Mouse (Mus musculus) myocyte (in vitro differentiated cells): ENCODE results near the gene Syndig1. TPM values are rescaled to one million over a fixed set of nuclear protein-coding genes. Genes with fewer than 3 reads are reported as not detected.

Experiments used
- H3K27me3 ChIP-seq: one replicate; pipeline ENCODE4 v1.6.1; 2011; ENCODE audit not compliant: control insufficient read depth, insufficient read depth, insufficient read length
- H3K36me3 ChIP-seq: one replicate; pipeline ENCODE4 v1.6.1; 2011; ENCODE audit not compliant: control insufficient read depth, insufficient read depth
- H3K4me2 ChIP-seq: one replicate; pipeline ENCODE4 v1.6.1; 2011; ENCODE audit warnings: low read depth, control low read depth
- H3K4me3 ChIP-seq: one replicate; pipeline ENCODE4 v1.5.1; 2011; ENCODE audit warnings: mild to moderate bottlenecking, control low read depth, moderate library complexity
- H3K79me2 ChIP-seq: one replicate; pipeline ENCODE4 v1.6.1; 2011; ENCODE audit not compliant: control insufficient read depth, insufficient read depth
- H3ac ChIP-seq: one replicate; pipeline ENCODE4 v1.6.1; 2011; ENCODE audit not compliant: control insufficient read depth, insufficient read length
- CEBPB ChIP-seq: IDR thresholded peaks from 2 replicates; pipeline ENCODE4 v1.6.1; 2011; ENCODE audit warnings: mild to moderate bottlenecking, moderate library complexity; ENCODE audit not compliant: poor library complexity, insufficient read depth, severe bottlenecking
- E2F4 ChIP-seq: IDR thresholded peaks from one replicate; pipeline ENCODE4 v1.6.1; 2011; ENCODE audit warnings: mild to moderate bottlenecking, control low read depth, moderate library complexity; ENCODE audit not compliant: insufficient read depth
- MAX ChIP-seq: IDR thresholded peaks from one replicate; pipeline ENCODE4 v1.6.1; 2011; ENCODE audit warnings: low read depth, mild to moderate bottlenecking, control low read depth
- MYOD1 ChIP-seq, 3 experiments: IDR thresholded peaks; one replicate each; pipeline ENCODE4 v1.6.1; 2011; ENCODE audit warnings: control low read depth in 2 of 3, low read depth in 2 of 3, mild to moderate bottlenecking in 2 of 3, moderate library complexity in 1 of 3; ENCODE audit not compliant: insufficient read length in 2 of 3, control insufficient read depth in 1 of 3
- MYOG ChIP-seq, 3 experiments: IDR thresholded peaks; one replicate each; pipeline ENCODE4 v1.6.1; 2011; ENCODE audit warnings: control low read depth in 2 of 3, low read depth in 2 of 3, mild to moderate bottlenecking in 2 of 3; ENCODE audit not compliant: insufficient read length in 2 of 3, control insufficient read depth in 1 of 3, insufficient read depth in 1 of 3
- POLR2A ChIP-seq: IDR thresholded peaks from one replicate; pipeline ENCODE4 v1.6.1; 2011; ENCODE audit warnings: low read depth, mild to moderate bottlenecking, control low read depth, moderate library complexity; ENCODE audit not compliant: insufficient read length
- POLR2AphosphoS2 ChIP-seq: IDR thresholded peaks from one replicate; pipeline ENCODE4 v1.6.1; 2011; ENCODE audit warnings: low read depth, control low read depth; ENCODE audit not compliant: insufficient read length
- REST ChIP-seq: IDR thresholded peaks from one replicate; pipeline ENCODE4 v1.6.1; 2011; ENCODE audit warnings: mild to moderate bottlenecking, control low read depth, moderate library complexity; ENCODE audit not compliant: insufficient read depth, insufficient read length
- SRF ChIP-seq: IDR thresholded peaks from one replicate; pipeline ENCODE4 v1.6.1; 2011; ENCODE audit warnings: low read depth; ENCODE audit not compliant: control insufficient read depth, insufficient read length
- TCF12 ChIP-seq: IDR thresholded peaks from one replicate; pipeline ENCODE4 v1.6.1; 2011; ENCODE audit warnings: mild to moderate bottlenecking, control low read depth; ENCODE audit not compliant: poor library complexity, insufficient read depth, severe bottlenecking
- TCF3 ChIP-seq: IDR thresholded peaks from one replicate; pipeline ENCODE4 v1.6.1; 2011; ENCODE audit warnings: low read depth, control low read depth; ENCODE audit not compliant: insufficient read length
- USF1 ChIP-seq: IDR thresholded peaks from one replicate; pipeline ENCODE4 v1.6.1; 2011; ENCODE audit warnings: low read depth, mild to moderate bottlenecking, control low read depth, moderate library complexity
- polyA plus RNA-seq: library from polyadenylated mRNA; unstranded; fragments of >200 nt; fragmentation: generic; extraction: Trizol; gene quantifications from one replicate; pipeline ENCODE4 v1.2.1, GENCODE M21; 2012; ENCODE audit warnings: missing spikeins

The Syndig1 gene
- polyA plus RNA-seq, 1 experiment, result not detected

- Histone ChIP-seq H3K4me2 (no peak overlapping the region), H3K4me3 (no peak overlapping the region), H3K79me2 (no peaks in the 10 kb centered on the region), H3ac (no peak overlapping the region), H3K27me3 (no peaks in the 10 kb centered on the region), H3K36me3 (no peaks in the 10 kb centered on the region)
- TF ChIP-seq POLR2AphosphoS2 (no peak), REST (no peak), POLR2A (no peak), TCF3 (no peak), E2F4 (no peak), CEBPB (no peak), MYOG (IDR thresholded peaks at IDR 0.05; ENCODE audit: control insufficient read depth in 1 of 3, insufficient read depth in 1 of 3, insufficient read length in 2 of 3, low read depth in 2 of 3) (no peak), USF1 (no peak), TCF12 (no peak), MYOD1 (IDR thresholded peaks at IDR 0.05; ENCODE audit: control insufficient read depth in 1 of 3, insufficient read length in 2 of 3, low read depth in 2 of 3) (no peak), SRF (no peak), MAX (no peak)
Observed at GRCm38 (mm10) chr2:149818395-149818794, 10.6 kb upstream of the Syndig1 start.

DNA sequence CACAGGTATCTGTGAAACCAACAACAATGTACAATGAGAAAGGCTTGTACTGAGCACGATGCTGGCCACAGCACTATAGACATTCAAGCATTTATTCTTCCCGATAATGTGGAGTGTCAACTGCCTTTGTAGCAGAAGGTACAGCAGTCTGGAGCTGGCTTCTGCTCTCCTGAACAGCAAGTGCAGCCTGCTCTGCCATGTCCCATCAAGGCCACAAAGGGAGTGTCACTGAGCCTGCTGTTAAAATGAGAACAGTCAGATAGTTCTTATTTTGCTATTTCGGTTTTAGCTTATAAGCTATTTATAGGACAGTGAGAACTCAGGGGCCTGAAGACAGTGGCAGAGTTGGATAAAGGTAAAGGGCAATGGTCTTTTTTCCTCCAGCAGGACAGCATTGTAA is 9.3 kb upstream of the Syndig1 start:
- no peaks in the 10 kb centered on the region for H3K36me3 ChIP-seq
- H3ac ChIP-seq, result no peak overlapping the region
- no peak overlapping the region for H3K4me3 ChIP-seq
- TF ChIP-seq REST, result no peak
- no peak for TF ChIP-seq TCF3
- TF ChIP-seq E2F4, result no peak
- no peak for TF ChIP-seq MAX
- TF ChIP-seq POLR2A, result no peak
- TF ChIP-seq CEBPB, result no peak
- no peak for TF ChIP-seq MYOD1 (IDR thresholded peaks at IDR 0.05; ENCODE audit: control insufficient read depth in 1 of 3, insufficient read length in 2 of 3, low read depth in 2 of 3)
- TF ChIP-seq USF1, result no peak
- TF ChIP-seq MYOG (IDR thresholded peaks at IDR 0.05; ENCODE audit: control insufficient read depth in 1 of 3, insufficient read depth in 1 of 3, insufficient read length in 2 of 3, low read depth in 2 of 3), result no peak
- TF ChIP-seq POLR2AphosphoS2, result no peak
- TF ChIP-seq SRF, result no peak
- TF ChIP-seq TCF12, result no peak
- H3K27me3 ChIP-seq, result no peaks in the 10 kb centered on the region
- H3K79me2 ChIP-seq, result no peaks in the 10 kb centered on the region
- H3K4me2 ChIP-seq, result no peak overlapping the region

DNA sequence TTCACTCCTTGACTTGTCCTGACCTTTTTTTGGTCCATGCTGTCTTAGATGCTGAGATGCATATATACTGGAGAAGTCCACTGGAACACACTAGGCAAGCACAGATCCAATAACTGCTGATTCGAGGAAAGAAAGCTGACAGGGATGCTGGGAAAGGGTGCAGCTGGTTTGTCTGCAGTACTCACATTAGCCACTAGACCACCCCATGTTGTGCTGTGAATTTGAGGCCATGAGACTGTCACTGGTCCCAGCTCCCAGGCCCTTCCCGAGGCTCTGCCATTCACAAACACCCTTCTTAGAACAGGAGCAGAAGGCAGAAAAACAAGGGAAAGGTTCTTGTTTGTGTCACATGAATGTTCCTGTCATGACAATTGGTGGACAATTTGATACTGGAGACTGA is 8.8 kb upstream of the Syndig1 start:
- no peak overlapping the region for H3K4me2 ChIP-seq
- no peaks in the 10 kb centered on the region for H3K79me2 ChIP-seq
- H3ac ChIP-seq, result no peak overlapping the region
- H3K27me3 ChIP-seq, result no peaks in the 10 kb centered on the region
- no peak for TF ChIP-seq POLR2A
- TF ChIP-seq MYOD1 (IDR thresholded peaks at IDR 0.05; ENCODE audit: control insufficient read depth in 1 of 3, insufficient read length in 2 of 3, low read depth in 2 of 3), result no peak
- no peak for TF ChIP-seq USF1
- no peak for TF ChIP-seq POLR2AphosphoS2
- TF ChIP-seq TCF3, result no peak
- no peak for TF ChIP-seq MYOG (IDR thresholded peaks at IDR 0.05; ENCODE audit: control insufficient read depth in 1 of 3, insufficient read depth in 1 of 3, insufficient read length in 2 of 3, low read depth in 2 of 3)
- TF ChIP-seq E2F4, result no peak
- no peak for TF ChIP-seq MAX
- no peak overlapping the region for H3K4me3 ChIP-seq
- H3K36me3 ChIP-seq, result no peaks in the 10 kb centered on the region

- H3K36me3 ChIP-seq, result no peaks in the 10 kb centered on the region
- H3K27me3 ChIP-seq, result no peaks in the 10 kb centered on the region
- no peak overlapping the region for H3K4me2 ChIP-seq
- H3K79me2 ChIP-seq, result no peaks in the 10 kb centered on the region
- H3ac ChIP-seq, result no peak overlapping the region
- no peak for TF ChIP-seq TCF3
- TF ChIP-seq REST, result no peak
- TF ChIP-seq MYOG (IDR thresholded peaks at IDR 0.05; ENCODE audit: control insufficient read depth in 1 of 3, insufficient read depth in 1 of 3, insufficient read length in 2 of 3, low read depth in 2 of 3), result no peak
- TF ChIP-seq TCF12, result no peak
- no peak for TF ChIP-seq USF1
- TF ChIP-seq POLR2AphosphoS2, result no peak
- no peak for TF ChIP-seq CEBPB
- TF ChIP-seq E2F4, result no peak
- TF ChIP-seq SRF, result no peak
- no peak for TF ChIP-seq MYOD1 (IDR thresholded peaks at IDR 0.05; ENCODE audit: control insufficient read depth in 1 of 3, insufficient read length in 2 of 3, low read depth in 2 of 3)
- no peak overlapping the region for H3K4me3 ChIP-seq
Observed at GRCm38 (mm10) chr2:149829955-149830535, 1.0 kb downstream of the Syndig1 start.
